Mouse (Mus musculus) heart, adult 2 months (tissue): ENCODE data around the gene Syp.

ENCODE experiments used
- CTCF ChIP-seq: fragments of 200-600 bp; IDR thresholded peaks from 2 replicates; pipeline ENCODE4 v1.8.1; 2022; ENCODE audit warnings: antibody characterized with exemption, mild to moderate bottlenecking, moderate library complexity
- POLR2A ChIP-seq: fragments of 200-500 bp; IDR thresholded peaks from 2 replicates; pipeline ENCODE4 v1.6.1; 2011; ENCODE audit warnings: mild to moderate bottlenecking, low read depth, low read length, control low read depth; ENCODE audit not compliant: insufficient read depth

- TF ChIP-seq CTCF = no peak
- TF ChIP-seq POLR2A = no peak
Measured at GRCm38 (mm10) chrX:7662936-7663335, 24.7 kb downstream of the Syp start.
